Mouse (Mus musculus) bone marrow macrophage, adult 2 months (primary cell): Measurements from ENCODE around the gene Prr18.

Experiments used
- CTCF ChIP-seq: IDR thresholded peaks from 2 replicates; pipeline ENCODE4 v1.5.1; 2012; ENCODE audit warnings: low read depth, mild to moderate bottlenecking, low read length, moderate library complexity
- POLR2A ChIP-seq: IDR thresholded peaks from 2 replicates; pipeline ENCODE4 v1.6.1; 2012; ENCODE audit warnings: mild to moderate bottlenecking, low read depth, low read length, borderline replicate concordance

DNA sequence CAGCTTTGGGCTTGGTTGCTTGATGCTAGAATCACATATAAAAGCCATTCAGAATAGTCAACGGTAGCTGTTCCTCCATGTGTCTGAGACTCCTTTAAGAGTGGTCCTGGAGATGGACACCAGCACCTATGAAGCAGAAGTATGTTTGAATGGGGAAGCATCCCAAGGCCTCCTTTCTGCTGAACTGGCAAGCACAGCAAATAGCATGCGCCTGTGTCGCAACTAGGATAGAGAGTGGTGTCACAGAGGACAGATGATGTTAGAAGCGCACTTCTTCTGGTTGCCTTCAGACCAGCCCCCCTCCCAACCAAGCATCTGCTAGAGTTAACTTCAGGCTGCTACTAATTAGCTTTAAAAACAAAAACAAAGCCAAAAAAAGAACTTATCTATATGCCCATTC lies 53.2 kb downstream of the Prr18 start:
- TF ChIP-seq POLR2A (no peak), CTCF (no peak)
